8 mouse cellular contexts compared by ENCODE assay signal in genomic region chr15:31224135-31224761, GRCm38 (mm10). TPM values are rescaled to one million over a fixed set of nuclear protein-coding genes. Genes with fewer than 3 reads are reported as not detected.
DNase-seq lines count a peak whose midpoint lies in the region; ATAC-seq and TF ChIP-seq lines count a peak whose summit lies in the region.

TSS of gene Dap (plus strand) at chr15:31224314.

- no peaks in the 10 kb centered on the region for H3K36me3 ChIP-seq in ES-E14 (ENCODE audit: control insufficient read depth, insufficient read depth, low read length, poor library complexity, severe bottlenecking)
- H3K36me3 ChIP-seq in forebrain, postnatal 0 days (ENCODE audit: insufficient read depth): no peaks in the 10 kb centered on the region
- no peaks in the 10 kb centered on the region for H3K36me3 ChIP-seq in lung, embryonic 15.5 days

- DNase-seq in ES-E14 (ENCODE audit: low read depth, low spot score): peak; percentile 94
- peak; percentile 96 for DNase-seq in cerebellum, adult 2 months
- DNase-seq in forebrain, postnatal 0 days: peak; percentile 98
- DNase-seq in heart, postnatal 4 days: peak; percentile 99
- DNase-seq in layer of hippocampus, adult 8-10 months (ENCODE audit: low spot score in 2 of 2): peak; percentile 93 to 96
- peak; percentile 97 for DNase-seq in ovary, adult 18-20 months (ENCODE audit: low spot score)
- DNase-seq in thymus, postnatal 0 days (ENCODE audit: low spot score): peak; percentile 95

- TF ChIP-seq POLR2A in cerebellum, adult 2 months (IDR thresholded peaks at IDR 0.05; ENCODE audit: borderline replicate concordance, insufficient read depth, low read length): peak; percentile 32; the same call in 1 of the 2 replicates

- H3K9me3 ChIP-seq in ES-E14 (ENCODE audit: control insufficient read depth, insufficient read depth, low read depth, low read length): no peaks in the 10 kb centered on the region
- H3K9me3 ChIP-seq in forebrain, postnatal 0 days (ENCODE audit: low read length): no peaks in the 10 kb centered on the region
- no peaks in the 10 kb centered on the region for H3K9me3 ChIP-seq in lung, embryonic 15.5 days

- peak; percentile 100 for ATAC-seq in forebrain, postnatal 0 days
- ATAC-seq in lung, embryonic 15.5 days (ENCODE audit: borderline replicate concordance, extremely low read depth, low FRiP score, low TSS enrichment): peak; percentile 99

- under 1% methylated on average over 67 of the region's 67 CpGs for WGBS in cerebellum, adult 2 months
- WGBS in forebrain, postnatal 0 days: 2% methylated on average over 59 of the region's 67 CpGs
- under 1% methylated on average over 47 of the region's 67 CpGs for WGBS in lung, embryonic 15.5 days

- H3K27me3 ChIP-seq in cerebellum, adult 2 months (ENCODE audit: control insufficient read depth, insufficient read depth, low read length): no peaks in the 10 kb centered on the region
- H3K27me3 ChIP-seq in forebrain, postnatal 0 days (ENCODE audit: insufficient read depth, low read length): no peaks in the 10 kb centered on the region
- no peaks in the 10 kb centered on the region for H3K27me3 ChIP-seq in lung, embryonic 15.5 days

- H3K4me3 ChIP-seq in ES-E14 (ENCODE audit: insufficient read depth in 1 of 2, low read depth in 1 of 2, low read length in 2 of 2, poor library complexity in 1 of 2, severe bottlenecking in 1 of 2): peak within 1 kb of the TSS; percentile 71 to 80
- peak within 1 kb of the TSS; percentile 60 for H3K4me3 ChIP-seq in cerebellum, adult 2 months (replicated peaks; ENCODE audit: insufficient read depth, low read depth, low read length)
- peak within 1 kb of the TSS; percentile 78 for H3K4me3 ChIP-seq in forebrain, postnatal 0 days (ENCODE audit: low read depth, low read length)
- peak within 1 kb of the TSS; percentile 73 for H3K4me3 ChIP-seq in lung, embryonic 15.5 days

- no peaks in the 10 kb centered on the region for H3K4me1 ChIP-seq in ES-E14 (ENCODE audit: control insufficient read depth in 2 of 2, insufficient read depth in 2 of 2, low read length in 2 of 2, poor library complexity in 1 of 2)
- no peaks in the 10 kb centered on the region for H3K4me1 ChIP-seq in cerebellum, adult 2 months (ENCODE audit: control insufficient read depth, insufficient read depth, low read length)
- H3K4me1 ChIP-seq in forebrain, postnatal 0 days (ENCODE audit: insufficient read depth): peaks cover 3% of the 10 kb centered on the region; the same call in 1 of the 2 replicates
- peaks cover 17% of the 10 kb centered on the region; the same call in 1 of the 2 replicates for H3K4me1 ChIP-seq in lung, embryonic 15.5 days

- in situ Hi-C loops in ES-E14 (cut with MboI; ENCODE audit: low sequenced_read_pairs in 2 of 2, unreplicated experiment in 2 of 2): no loop called here

- peak within 1 kb of the TSS; percentile 80 for H3K4me2 ChIP-seq in forebrain, postnatal 0 days (ENCODE audit: low read depth)
- peak within 1 kb of the TSS; percentile 69 for H3K4me2 ChIP-seq in lung, embryonic 15.5 days

- peak within 1 kb of the TSS; percentile 80 for H3K9ac ChIP-seq in ES-E14 (ENCODE audit: insufficient read depth, low read depth, low read length, poor library complexity, severe bottlenecking)
- H3K9ac ChIP-seq in forebrain, postnatal 0 days: peak within 1 kb of the TSS; percentile 84
- H3K9ac ChIP-seq in lung, embryonic 15.5 days: peak within 1 kb of the TSS; percentile 88

- no peak within 1 kb of the TSS for H3K27ac ChIP-seq in ES-E14 (ENCODE audit: insufficient read depth, low read depth, low read length, poor library complexity, severe bottlenecking)
- H3K27ac ChIP-seq in cerebellum, adult 2 months (ENCODE audit: insufficient read depth, low read length): 0 out of 2 replicates have a peak within 1 kb of the TSS, but pooled peaks have one; percentile 3
- H3K27ac ChIP-seq in forebrain, postnatal 0 days (ENCODE audit: low read depth, low read length): peak within 1 kb of the TSS; percentile 87
- H3K27ac ChIP-seq in lung, embryonic 15.5 days: peak within 1 kb of the TSS; percentile 80

- TF ChIP-seq CTCF in cerebellum, adult 2 months (IDR thresholded peaks at IDR 0.05; ENCODE audit: borderline replicate concordance, insufficient read depth, low read depth, low read length): no peak
- peak; percentile 27; the same call in 1 of the 2 replicates for TF ChIP-seq CTCF in forebrain, postnatal 0 days (IDR thresholded peaks at IDR 0.05; ENCODE audit: low read depth)

TF ChIP-seq in ES-E14, 5 proteins besides CTCF, POLR2A, EP300 and RAD21:
- TF ChIP-seq CHD2 (IDR thresholded peaks at IDR 0.05; ENCODE audit: low read depth, low read length): no peak
- no peak for TF ChIP-seq HCFC1 (IDR thresholded peaks at IDR 0.05; ENCODE audit: borderline replicate concordance, insufficient read depth, low read length)
- TF ChIP-seq ZC3H11A (IDR thresholded peaks at IDR 0.05; ENCODE audit: borderline replicate concordance, low read depth, low read length): no peak
- no peak for TF ChIP-seq MAFK (IDR thresholded peaks at IDR 0.05; ENCODE audit: insufficient read depth, low read depth, low read length)
- TF ChIP-seq ZNF384 (IDR thresholded peaks at IDR 0.05; ENCODE audit: low read depth, low read length): no peak

RNA-seq across cellular contexts. Expression of gene Dap, which starts in this region (rescaled TPM):
- 1.4 and 4.1 TPM in 2 replicates for total RNA-seq in ES-E14 (2012; rRNA removed)
- 21.9 and 25.9 TPM in 2 replicates for polyA plus RNA-seq in cerebellum, adult 2 months (2012; rRNA removed)
- total RNA-seq in forebrain, postnatal 0 days (2014; rRNA removed): 14.1 and 16.1 TPM in 2 replicates
- 21.1 and 22.6 TPM in 2 replicates for polyA plus RNA-seq in forebrain, postnatal 0 days (2015; fragmentation: Nextera tagmentation; extraction: Ambion mirVana)
- 10 to 100 TPM; 43.5 to 46.5 TPM for total RNA-seq in heart, postnatal 4 days (2021)
- total RNA-seq in layer of hippocampus, adult 8-10 months (2022): 10 to 100 TPM in 2 of 4 experiments, 1 to 10 TPM in 2; 6.2 to 13.5 (median 8.9) TPM
- 83.1 and 87.2 TPM in 2 replicates for polyA plus RNA-seq in lung, embryonic 15.5 days (2015; fragmentation: Nextera tagmentation; extraction: Ambion mirVana)
- polyA plus RNA-seq in thymus, postnatal 0 days (2015; fragmentation: Nextera tagmentation; extraction: Ambion mirVana): 88.6 and 89.5 TPM in 2 replicates
